Mouse (Mus musculus): ENCODE results near the gene Myh10.

Gene Myh10

DNA sequence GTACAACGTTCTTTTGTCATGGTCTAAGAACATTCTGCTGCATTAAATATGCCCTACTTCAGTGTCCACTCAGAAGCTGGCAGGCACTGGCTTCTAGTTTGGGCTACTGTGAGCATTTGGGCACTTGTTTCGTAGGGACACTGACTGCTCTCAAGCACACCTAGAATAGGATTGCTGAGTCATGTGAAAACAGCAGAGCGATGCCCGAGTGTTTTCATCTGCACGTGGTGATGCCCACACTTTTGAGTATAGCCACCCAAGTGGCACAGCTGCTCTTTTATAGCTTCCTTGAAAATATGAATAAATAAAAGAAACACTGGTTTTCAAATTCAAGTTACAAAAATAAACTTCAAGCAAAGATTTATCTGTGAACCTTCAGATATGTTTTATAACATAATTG, 56.8 kb downstream of the Myh10 start:
- WGBS: 42% methylated on average over 5 of the region's 5 CpGs

- WGBS: 74% methylated on average over 2 of the region's 2 CpGs
Observed at GRCm38 (mm10) chr11:68750206-68750605, 58.8 kb downstream of the Myh10 start.

DNA sequence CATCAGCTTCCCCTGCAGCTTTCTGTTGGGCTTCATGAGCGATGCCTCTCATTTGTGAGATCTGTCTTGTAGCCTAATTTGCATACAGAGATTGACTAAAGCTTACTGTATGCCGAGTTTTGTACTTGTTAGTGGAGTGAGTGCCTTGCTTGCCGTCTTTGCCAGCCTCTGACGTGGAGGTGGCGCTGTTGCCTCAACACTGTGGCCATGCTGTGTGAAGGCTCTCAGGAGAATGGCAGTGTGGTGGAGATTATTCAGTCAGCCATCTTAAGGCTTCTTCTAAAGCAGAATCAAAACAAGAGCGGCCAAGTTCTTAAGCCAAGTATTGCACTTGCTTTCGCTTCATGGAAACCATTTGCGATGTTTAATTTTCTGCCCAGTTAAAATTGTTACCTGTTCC, 59.6 kb downstream of the Myh10 start:
- WGBS: 46% methylated on average over 8 of the region's 8 CpGs

- WGBS: 59% methylated on average over 7 of the region's 7 CpGs
Observed at GRCm38 (mm10) chr11:68754283-68754682, 62.9 kb downstream of the Myh10 start.

DNA sequence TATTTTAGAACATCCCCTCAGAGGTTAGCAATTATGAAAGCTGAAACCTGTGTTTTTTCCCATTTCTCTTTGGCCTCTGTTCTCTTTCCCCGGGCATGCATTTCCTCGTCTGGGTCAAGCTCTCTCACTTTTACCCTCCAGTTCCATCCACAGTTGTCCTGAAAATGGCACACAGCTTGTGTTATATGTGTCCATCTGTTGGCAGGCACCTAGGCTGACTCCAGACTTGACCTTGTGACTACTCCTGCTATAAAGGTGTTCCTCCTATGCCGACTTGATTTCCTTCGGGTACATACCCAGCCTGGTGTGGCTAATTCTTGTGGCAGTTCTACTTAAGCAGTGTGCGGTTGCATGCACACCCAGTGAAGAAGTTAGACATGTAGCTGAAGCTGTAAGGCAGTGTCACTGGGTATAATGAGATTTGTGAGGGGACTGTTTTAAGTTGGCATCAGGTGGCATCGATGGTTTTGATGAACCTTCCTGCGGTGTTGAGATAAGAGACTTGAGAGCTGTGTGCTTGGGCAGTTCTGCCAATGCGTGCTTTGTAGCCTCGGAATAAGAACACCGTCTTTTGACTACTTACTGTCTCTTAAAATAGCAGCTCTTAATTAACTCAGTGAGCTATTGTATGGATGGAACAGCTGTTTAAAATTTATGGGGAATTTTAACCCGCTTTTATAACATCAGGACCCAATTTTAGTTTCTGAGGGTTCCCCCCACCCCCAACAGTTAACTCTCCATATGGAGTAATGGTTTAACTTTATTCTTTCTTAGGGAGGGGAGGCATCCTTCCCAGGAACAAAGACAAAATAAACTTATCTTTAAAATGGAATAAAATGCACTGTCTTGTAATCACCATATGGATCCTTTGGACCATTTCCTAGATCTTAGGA, 65.3 kb downstream of the Myh10 start:
- WGBS: 55% methylated on average over 11 of the region's 11 CpGs

- 77% methylated on average over 3 of the region's 3 CpGs for WGBS
Observed at GRCm38 (mm10) chr11:68759691-68760090, 68.3 kb downstream of the Myh10 start.

DNA sequence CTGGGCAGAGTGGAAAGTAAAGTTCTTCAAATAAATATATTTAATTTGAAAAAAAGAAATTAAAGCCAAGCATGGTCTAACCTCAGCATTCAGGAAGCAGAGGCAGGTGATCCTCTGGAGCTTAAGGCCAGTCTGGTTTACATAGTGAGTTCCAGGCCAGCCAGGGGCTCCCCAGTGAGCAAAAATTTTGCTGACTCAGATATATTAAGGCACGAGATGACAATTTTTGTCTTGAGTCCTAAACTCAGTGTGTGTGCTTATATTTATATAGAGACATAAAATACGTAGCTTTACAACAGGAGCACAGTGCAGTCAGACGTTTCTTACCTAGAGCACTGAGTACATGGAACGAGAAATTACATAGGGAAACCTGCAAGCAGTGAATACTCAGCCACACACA, 69.8 kb downstream of the Myh10 start:
- WGBS: 77% methylated on average over 4 of the region's 4 CpGs

DNA sequence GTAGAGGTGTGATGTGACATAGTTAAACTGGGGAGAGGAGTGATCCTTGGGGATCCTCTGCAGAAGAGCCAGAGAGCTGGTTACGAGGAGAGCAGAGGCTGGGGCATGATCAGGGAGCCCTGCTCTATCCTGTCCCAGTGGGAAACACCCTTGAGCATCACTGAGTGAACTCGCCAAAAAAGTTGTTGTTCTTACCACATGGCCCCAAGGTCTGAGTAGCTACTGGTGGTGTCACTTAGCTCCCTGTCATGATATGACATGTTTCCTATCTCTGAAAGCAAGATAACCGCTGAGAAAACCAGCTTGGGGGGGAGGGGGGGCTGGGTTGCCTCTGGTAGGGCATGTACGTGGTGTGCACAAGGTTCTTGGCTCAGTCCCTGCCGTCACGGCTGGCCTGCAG, 70.3 kb downstream of the Myh10 start:
- 74% methylated on average over 6 of the region's 6 CpGs for WGBS

- 45% methylated on average over 3 of the region's 3 CpGs for WGBS
Observed at GRCm38 (mm10) chr11:68764622-68765021, 73.3 kb downstream of the Myh10 start.

DNA sequence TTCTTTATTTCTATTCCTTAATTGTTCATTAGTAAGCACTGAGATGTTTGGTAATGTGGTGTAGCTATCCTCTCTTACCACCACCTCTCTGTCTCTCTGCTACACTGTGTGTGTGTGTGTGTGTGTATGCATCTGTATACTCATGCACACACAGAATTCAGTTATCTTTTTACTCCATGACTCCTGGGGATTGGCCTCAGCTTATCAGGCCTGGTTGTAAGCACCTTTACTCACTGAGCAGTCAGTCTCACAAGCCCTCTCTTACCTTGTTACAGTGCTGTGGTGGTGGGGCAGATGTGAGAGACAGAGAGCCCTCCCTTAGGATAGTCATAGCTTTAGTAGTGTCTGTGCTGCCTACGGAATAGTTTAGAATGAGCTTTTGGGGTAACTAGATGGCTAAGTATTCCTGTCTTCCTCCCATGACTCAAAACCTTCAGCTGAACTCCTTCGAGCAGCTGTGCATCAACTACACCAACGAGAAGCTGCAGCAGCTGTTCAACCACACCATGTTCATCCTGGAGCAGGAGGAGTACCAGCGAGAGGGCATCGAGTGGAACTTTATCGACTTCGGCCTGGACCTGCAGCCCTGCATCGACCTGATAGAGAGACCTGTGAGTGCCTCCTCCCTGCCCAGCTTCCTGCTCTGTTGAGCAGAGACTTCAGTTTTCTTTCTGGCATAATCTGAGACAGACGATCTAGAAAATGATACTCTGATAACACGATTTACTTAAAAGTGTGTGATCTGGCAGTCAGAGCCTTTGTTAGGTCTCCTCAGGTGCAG, 76.6 kb downstream of the Myh10 start:
- WGBS: 83% methylated on average over 10 of the region's 10 CpGs

DNA sequence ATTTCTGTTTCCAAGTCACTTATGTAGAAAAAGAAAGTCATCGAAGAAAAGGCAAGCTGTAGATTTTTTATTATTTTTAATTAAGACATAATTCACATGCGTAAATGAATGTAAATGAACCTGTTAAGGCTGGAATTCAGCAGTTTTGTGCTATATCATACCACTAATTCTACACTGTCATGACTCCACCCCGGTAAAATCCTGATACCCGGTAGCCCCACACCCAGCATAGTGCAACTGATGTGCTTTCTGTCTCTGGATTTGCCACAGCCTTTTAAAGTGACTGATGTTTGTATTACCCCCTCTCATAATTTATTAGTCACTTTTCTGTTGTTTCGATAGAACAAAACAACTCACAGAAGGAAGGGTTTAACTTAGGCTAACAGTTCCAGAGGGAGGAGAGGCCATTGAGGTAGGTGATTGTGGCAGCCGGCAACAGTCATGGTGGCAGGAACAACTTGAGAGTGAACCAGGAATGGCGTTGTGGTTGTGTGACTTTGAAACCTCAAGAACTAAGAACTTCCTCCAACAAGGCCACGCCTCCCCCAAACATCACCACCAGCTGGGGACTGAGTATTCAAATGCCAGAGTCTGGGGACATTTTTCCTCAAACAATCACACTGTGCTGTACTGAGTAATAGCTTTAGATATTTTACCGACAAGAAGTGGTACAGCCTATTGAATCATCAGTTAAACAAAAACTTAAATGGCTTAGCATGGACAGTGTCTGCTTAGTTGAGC, 78.6 kb downstream of the Myh10 start:
- 87% methylated on average over 9 of the region's 9 CpGs for WGBS

DNA sequence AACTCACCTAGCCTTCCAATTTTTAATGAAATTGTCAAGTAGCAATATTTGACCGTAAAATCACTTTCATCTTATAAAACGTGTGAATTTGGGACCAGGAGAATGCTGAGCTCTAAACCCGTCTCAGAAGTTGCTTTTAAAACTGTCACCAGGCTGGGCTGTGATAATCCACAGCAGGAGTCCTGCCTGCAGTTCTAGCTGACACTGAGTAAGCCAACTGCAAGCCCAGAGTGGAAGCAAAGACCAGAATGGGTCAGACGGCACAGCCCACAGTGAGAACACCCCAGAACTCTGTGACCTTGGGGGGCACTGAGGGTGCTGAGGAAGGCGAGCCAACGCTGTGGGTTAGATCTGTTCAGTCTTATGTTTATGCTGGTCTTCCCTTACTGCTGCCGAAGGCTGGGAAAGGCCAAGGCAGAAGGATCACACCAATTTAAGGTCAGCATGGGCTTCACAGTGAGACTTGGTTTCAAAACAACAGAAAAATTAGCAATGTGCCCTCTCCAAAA, 84.8 kb downstream of the Myh10 start:
- 71% methylated on average over 7 of the region's 7 CpGs for WGBS

DNA sequence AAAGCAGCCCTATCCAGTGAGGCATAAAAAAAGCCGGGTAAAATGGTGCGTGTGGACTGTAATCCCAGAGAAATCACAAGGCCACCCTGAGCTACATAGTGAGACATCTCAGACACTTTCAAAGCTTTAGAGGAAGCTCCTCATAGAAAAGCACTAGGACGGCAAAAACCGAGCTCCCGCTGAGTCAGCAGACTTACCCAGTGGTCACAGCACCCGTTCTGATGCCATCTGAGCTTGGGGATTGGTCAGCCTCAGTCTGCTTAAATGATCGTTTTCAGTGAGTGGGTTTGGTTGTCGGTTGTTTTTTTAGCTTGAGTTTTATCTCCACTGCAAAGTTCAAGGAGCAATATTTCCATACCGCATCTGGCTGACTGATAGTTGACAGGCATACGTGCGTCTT, 86.6 kb downstream of the Myh10 start:
- WGBS: 80% methylated on average over 11 of the region's 11 CpGs

GRCm38 (mm10) chr11:68779735-68780465, 88.5 kb downstream of the Myh10 start:
- WGBS: 59% methylated on average over 10 of the region's 10 CpGs

- 68% methylated on average over 14 of the region's 14 CpGs for WGBS
Observed at GRCm38 (mm10) chr11:68780466-68781114, 89.2 kb downstream of the Myh10 start.

GRCm38 (mm10) chr11:68782336-68782735, 91.0 kb downstream of the Myh10 start:
- 68% methylated on average over 9 of the region's 9 CpGs for WGBS

DNA sequence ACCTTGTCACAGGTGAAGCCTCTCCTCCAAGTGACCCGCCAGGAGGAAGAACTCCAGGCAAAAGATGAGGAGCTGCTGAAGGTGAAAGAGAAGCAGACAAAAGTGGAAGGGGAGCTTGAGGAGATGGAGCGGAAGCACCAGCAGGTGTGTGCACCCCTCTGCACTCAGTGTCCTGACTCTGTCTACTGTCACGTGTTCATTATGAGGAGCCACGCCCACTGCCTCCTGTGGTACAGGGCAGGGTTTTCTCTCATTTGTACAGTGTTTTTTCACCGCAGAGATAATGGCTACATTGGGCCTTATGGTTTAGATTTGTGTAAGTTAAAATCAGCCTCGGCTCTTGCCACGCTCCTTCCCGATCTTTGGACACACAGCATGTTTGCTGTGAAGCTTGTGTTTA, 94.5 kb downstream of the Myh10 start:
- WGBS: 72% methylated on average over 8 of the region's 8 CpGs

DNA sequence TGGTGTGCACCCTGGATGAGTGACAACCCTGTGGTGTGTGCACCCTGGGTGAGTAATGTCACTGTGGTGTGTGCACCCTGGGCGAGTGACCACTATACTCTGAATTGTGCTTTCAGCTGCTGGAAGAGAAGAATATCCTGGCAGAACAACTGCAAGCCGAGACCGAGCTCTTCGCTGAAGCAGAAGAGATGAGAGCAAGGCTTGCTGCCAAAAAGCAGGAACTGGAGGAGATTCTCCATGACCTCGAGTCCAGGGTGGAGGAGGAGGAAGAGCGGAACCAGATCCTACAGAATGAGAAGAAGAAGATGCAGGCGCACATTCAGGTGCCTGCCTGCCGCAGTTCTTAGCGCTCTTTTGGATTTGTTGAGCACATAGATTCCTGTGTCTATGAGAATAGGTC, 95.9 kb downstream of the Myh10 start:
- 63% methylated on average over 9 of the region's 9 CpGs for WGBS

DNA sequence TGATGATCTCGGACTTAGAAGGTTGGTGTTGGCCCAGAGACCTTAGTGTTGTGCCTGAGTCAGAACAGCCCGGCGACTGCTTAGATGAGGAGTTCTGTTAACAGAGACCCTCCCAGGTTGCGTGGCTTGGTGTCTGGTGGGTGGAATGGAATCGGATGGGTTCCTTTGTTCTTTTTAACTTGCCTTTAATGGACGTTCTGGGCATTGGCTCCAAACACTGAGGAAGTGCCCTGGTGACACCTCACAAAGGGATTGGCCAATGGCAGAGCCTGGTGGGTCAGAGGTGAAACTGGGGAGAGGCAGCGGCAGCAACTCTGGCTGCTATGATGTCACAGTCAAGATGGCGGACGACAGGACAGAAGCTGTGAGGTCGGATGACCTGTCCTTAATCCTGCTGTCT, 99.4 kb downstream of the Myh10 start:
- WGBS: 91% methylated on average over 10 of the region's 10 CpGs

GRCm38 (mm10) chr11:68791794-68792193, 100.4 kb downstream of the Myh10 start:
- WGBS: 88% methylated on average over 9 of the region's 9 CpGs

DNA sequence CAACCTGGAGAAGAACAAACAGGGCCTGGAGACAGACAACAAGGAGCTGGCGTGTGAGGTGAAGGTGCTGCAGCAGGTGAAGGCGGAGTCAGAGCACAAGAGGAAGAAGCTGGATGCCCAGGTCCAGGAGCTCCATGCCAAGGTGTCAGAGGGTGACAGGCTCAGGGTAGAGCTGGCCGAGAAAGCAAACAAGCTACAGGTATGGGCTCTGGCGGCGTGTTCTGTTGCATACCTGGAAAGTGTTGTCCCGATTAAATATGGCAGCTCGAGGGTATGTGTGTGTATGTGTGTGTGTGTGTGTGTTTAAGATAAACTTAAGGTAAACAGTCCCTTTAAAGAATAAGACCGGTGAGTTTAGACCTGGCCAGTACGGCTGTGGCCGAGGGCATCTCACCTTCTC, 106.9 kb downstream of the Myh10 start:
- WGBS: 92% methylated on average over 10 of the region's 10 CpGs

Measured in cerebral cortex, adult 2 months (tissue).